7 mouse cellular contexts compared by ENCODE assay signal in genomic region chr15:25622867-25623471, GRCm38 (mm10). TPM values are rescaled to one million over a fixed set of nuclear protein-coding genes. Genes with fewer than 3 reads are reported as not detected.
DNase-seq lines count a peak whose midpoint lies in the region; ATAC-seq and TF ChIP-seq lines count a peak whose summit lies in the region.

No protein-coding gene starts in this region.

- peaks cover 30% of the 10 kb centered on the region for H3K79me2 ChIP-seq in liver, adult 2 months (ENCODE audit: control insufficient read depth, insufficient read depth, low read length)

- H3K4me1 ChIP-seq in cerebellum, adult 2 months (ENCODE audit: control insufficient read depth, insufficient read depth, low read length): no peaks in the 10 kb centered on the region
- H3K4me1 ChIP-seq in hindbrain, embryonic 14.5 days (replicated peaks; ENCODE audit: control insufficient read depth, insufficient read depth, low read length): 0 out of 2 replicates have a peak, but pooled peaks cover 4% of the 10 kb centered on the region
- H3K4me1 ChIP-seq in liver, adult 2 months (ENCODE audit: control insufficient read depth, insufficient read depth, low read length): peaks cover 15% of the 10 kb centered on the region
- H3K4me1 ChIP-seq in midbrain, embryonic 16.5 days (ENCODE audit: control insufficient read depth, insufficient read depth, low read length): peaks cover 7% of the 10 kb centered on the region; the same call in 1 of the 2 replicates

- no peaks in the 10 kb centered on the region for H3K36me3 ChIP-seq in hindbrain, embryonic 14.5 days (replicated peaks; ENCODE audit: control insufficient read depth, insufficient read depth)
- H3K36me3 ChIP-seq in liver, adult 2 months (ENCODE audit: control insufficient read depth, insufficient read depth, low read length): no peaks in the 10 kb centered on the region
- no peaks in the 10 kb centered on the region for H3K36me3 ChIP-seq in midbrain, embryonic 16.5 days (ENCODE audit: control insufficient read depth, insufficient read depth, low read length)

- H3K9me3 ChIP-seq in hindbrain, embryonic 14.5 days (ENCODE audit: control insufficient read depth, low read length): no peaks in the 10 kb centered on the region
- no peaks in the 10 kb centered on the region for H3K9me3 ChIP-seq in midbrain, embryonic 16.5 days (replicated peaks; ENCODE audit: control insufficient read depth, low read length, poor library complexity, severe bottlenecking)

- under 1% methylated on average over 61 of the region's 61 CpGs for WGBS in cerebellum, adult 2 months
- WGBS in hindbrain, embryonic 14.5 days: under 1% methylated on average over 54 of the region's 61 CpGs
- under 1% methylated on average over 60 of the region's 61 CpGs for WGBS in liver, adult 2 months
- WGBS in midbrain, embryonic 16.5 days: under 1% methylated on average over 61 of the region's 61 CpGs

- H3K4me2 ChIP-seq in hindbrain, embryonic 14.5 days (replicated peaks): peak overlapping the region; percentile 86
- H3K4me2 ChIP-seq in midbrain, embryonic 16.5 days (ENCODE audit: low read length): peak overlapping the region; percentile 98

- H3K9ac ChIP-seq in hindbrain, embryonic 14.5 days: peak overlapping the region; percentile 63
- peak overlapping the region; percentile 94 for H3K9ac ChIP-seq in liver, adult 2 months (ENCODE audit: low read depth, low read length)
- peak overlapping the region; percentile 69 for H3K9ac ChIP-seq in midbrain, embryonic 16.5 days (ENCODE audit: low read depth, low read length)

- peak overlapping the region; percentile 74 for H3K4me3 ChIP-seq in cerebellum, adult 2 months (replicated peaks; ENCODE audit: insufficient read depth, low read depth, low read length)
- H3K4me3 ChIP-seq in gastrocnemius, adult 2 months: peak overlapping the region; percentile 85
- peak overlapping the region; percentile 56 for H3K4me3 ChIP-seq in hindbrain, embryonic 14.5 days (replicated peaks; ENCODE audit: low read length)
- H3K4me3 ChIP-seq in liver, adult 2 months (ENCODE audit: insufficient read depth, low read depth, low read length): peak overlapping the region; percentile 87
- H3K4me3 ChIP-seq in midbrain, embryonic 16.5 days (ENCODE audit: low read depth, low read length): peak overlapping the region; percentile 74

- intact Hi-C loops in gastrocnemius, adult 2 months (cut with DNase I): loop anchor here (2.0 to 10.0 kb wide), 4 partner anchors 42 to 362 kb away; partner anchors contain the start of gene Zfp622

- TF ChIP-seq POLR2A in cerebellum, adult 2 months (IDR thresholded peaks at IDR 0.05; ENCODE audit: borderline replicate concordance, insufficient read depth, low read length): no peak
- no peak for TF ChIP-seq POLR2A in liver, adult 2 months (IDR thresholded peaks at IDR 0.05; ENCODE audit: extremely low read depth, insufficient read depth, low read length)

- DNase-seq in ZHBTc4 (ENCODE audit: low read depth, low spot score): peak; percentile 57
- DNase-seq in cerebellum, adult 2 months: peak; percentile 52 to 64
- peak; percentile 66 for DNase-seq in gastrocnemius, adult 2 months
- peak; percentile 36 for DNase-seq in hindbrain, embryonic 14.5 days (ENCODE audit: low spot score)
- peak; percentile 38 for DNase-seq in liver, adult 2 months (ENCODE audit: extremely low read depth, low read depth, low spot score)
- peak; percentile 60 for DNase-seq in thymus, postnatal 0 days (ENCODE audit: low spot score)

- no peak for TF ChIP-seq CTCF in cerebellum, adult 2 months (IDR thresholded peaks at IDR 0.05; ENCODE audit: borderline replicate concordance, insufficient read depth, low read depth, low read length)
- TF ChIP-seq CTCF in gastrocnemius, adult 2 months (IDR thresholded peaks at IDR 0.05): no peak
- TF ChIP-seq CTCF in liver, adult 2 months (IDR thresholded peaks at IDR 0.05; ENCODE audit: low read depth, low read length): no peak

- no peak overlapping the region for H3K27ac ChIP-seq in cerebellum, adult 2 months (ENCODE audit: insufficient read depth, low read length)
- H3K27ac ChIP-seq in gastrocnemius, adult 2 months: peak overlapping the region; percentile 95
- peak overlapping the region; percentile 2; the same call in 1 of the 2 replicates for H3K27ac ChIP-seq in hindbrain, embryonic 14.5 days
- H3K27ac ChIP-seq in liver, adult 2 months (replicated peaks; ENCODE audit: insufficient read depth, low read depth, low read length): peak overlapping the region; percentile 87
- H3K27ac ChIP-seq in midbrain, embryonic 16.5 days (ENCODE audit: low read length): 0 out of 2 replicates have a peak overlapping the region, but pooled peaks have one; percentile 45

- no peak; the same call in none of the 2 replicates for ATAC-seq in hindbrain, embryonic 14.5 days (ENCODE audit: low FRiP score)
- ATAC-seq in midbrain, embryonic 16.5 days: peak; percentile 6

- no peaks in the 10 kb centered on the region for H3K27me3 ChIP-seq in cerebellum, adult 2 months (ENCODE audit: control insufficient read depth, insufficient read depth, low read length)
- 0 out of 2 replicates have a peak, but pooled peaks cover 11% of the 10 kb centered on the region for H3K27me3 ChIP-seq in hindbrain, embryonic 14.5 days (ENCODE audit: control insufficient read depth, insufficient read depth, low read length)
- H3K27me3 ChIP-seq in liver, adult 2 months (ENCODE audit: control insufficient read depth, insufficient read depth, low read length): no peaks in the 10 kb centered on the region
- 0 out of 2 replicates have a peak, but pooled peaks cover 6% of the 10 kb centered on the region for H3K27me3 ChIP-seq in midbrain, embryonic 16.5 days (ENCODE audit: control insufficient read depth, insufficient read depth, low read depth, low read length)

RNA-seq across cellular contexts. Expression of gene Myo10, which starts 0.6 kb away (rescaled TPM):
- polyA plus RNA-seq in cerebellum, adult 2 months (2012; rRNA removed): 30.0 TPM in 2 replicates
- total RNA-seq in gastrocnemius, adult 2 months (2021): 10 to 100 TPM; 56.1 to 62.0 TPM
- polyA plus RNA-seq in hindbrain, embryonic 14.5 days (2014; fragmentation: Nextera tagmentation; extraction: Ambion mirVana): 24.4 and 29.4 TPM in 2 replicates
- 21.4 and 21.5 TPM in 2 replicates for total RNA-seq in liver, adult 2 months (2014; rRNA removed)
- 11.9 and 15.7 TPM in 2 replicates for polyA plus RNA-seq in liver, adult 2 months (2012; rRNA removed)
- polyA plus RNA-seq in midbrain, embryonic 16.5 days (2015; fragmentation: Nextera tagmentation; extraction: Ambion mirVana): 26.8 and 28.8 TPM in 2 replicates
- polyA plus RNA-seq in thymus, postnatal 0 days (2015; fragmentation: Nextera tagmentation; extraction: Ambion mirVana): 14.1 and 16.3 TPM in 2 replicates
